Mouse (Mus musculus) thymus, postnatal 25 days (tissue): ENCODE data around the gene Tnnc1.
A peak's percentile ranks its signal among the peaks of the same experiment; 100 is the strongest.

Experiments
- DNase-seq: peaks from one replicate; pipeline ENCODE4 v3.0.0; 2022

The Tnnc1 gene

GRCm38 (mm10) chr14:31215157-31216002, 7.3 kb downstream of the Tnnc1 start:
- peak; percentile 80 for DNase-seq

DNA sequence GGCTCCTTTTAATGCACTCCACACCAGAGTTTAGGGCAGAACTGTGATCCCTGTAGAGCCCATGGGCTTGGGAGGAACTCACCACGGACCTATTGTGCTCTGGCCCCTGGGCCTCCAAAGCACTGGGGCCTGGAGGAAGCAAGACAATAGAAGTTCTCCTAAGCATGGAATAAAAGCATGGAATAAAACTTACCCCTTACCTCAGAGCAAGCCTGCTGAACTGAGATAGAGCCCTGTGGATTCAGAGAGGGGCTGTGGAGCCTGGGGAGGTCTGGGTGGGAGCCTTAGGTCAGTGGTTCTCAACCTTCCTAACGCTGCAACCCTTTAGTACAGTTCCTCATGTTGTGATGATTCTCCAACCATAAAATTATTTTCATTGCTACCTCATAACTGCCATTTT, 8.7 kb downstream of the Tnnc1 start, which contains the start of gene Nisch:
Nisch (minus strand) TSS at position 101 of the 400 bp plus-strand sequence.
- no peak for DNase-seq

DNA sequence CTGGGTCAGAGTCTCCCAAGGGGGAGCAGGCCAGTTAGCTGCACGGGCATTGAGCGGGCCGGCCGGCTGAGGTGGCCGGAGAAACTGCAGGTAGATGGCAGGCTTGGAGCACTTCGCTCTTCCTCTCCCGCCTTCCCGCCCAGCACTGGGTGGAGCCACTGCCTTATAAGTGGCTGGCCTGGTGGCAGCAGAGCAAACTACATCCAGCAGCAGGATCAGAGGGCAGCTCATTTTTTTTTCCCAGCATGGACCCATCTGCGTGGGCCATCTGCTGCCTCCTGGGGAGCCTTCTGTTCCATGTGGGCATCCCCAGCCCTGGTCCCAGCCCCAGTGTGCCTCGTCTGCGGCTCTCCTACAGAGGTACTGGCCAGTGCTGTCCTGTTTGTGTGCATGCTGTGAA, 9.6 kb downstream of the Tnnc1 start, which contains the start of gene Sema3g:
Sema3g (plus strand) TSS at position 195 of the 400 bp plus-strand sequence.
- DNase-seq: peak; percentile 16

DNA sequence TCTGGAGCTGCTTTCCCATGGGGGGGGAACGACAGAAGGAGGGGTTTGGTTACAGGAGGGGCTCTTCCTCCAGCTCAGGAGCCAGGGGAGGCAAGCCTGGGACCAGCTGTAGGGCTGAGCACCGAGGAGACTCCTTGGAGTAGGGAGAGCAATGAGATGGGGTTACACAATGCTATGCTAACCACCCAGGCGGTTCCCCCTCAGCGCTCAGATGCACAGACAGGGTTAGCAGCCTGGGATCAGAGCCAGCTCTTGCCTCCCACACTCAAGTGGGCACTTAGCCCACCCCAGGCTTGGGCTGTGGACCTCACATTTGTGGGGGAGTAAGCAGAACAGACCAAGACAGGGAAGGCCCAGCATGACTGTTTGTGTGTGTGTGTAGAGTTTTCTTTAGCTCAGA, 18.9 kb downstream of the Tnnc1 start:
- DNase-seq: no peak

DNA sequence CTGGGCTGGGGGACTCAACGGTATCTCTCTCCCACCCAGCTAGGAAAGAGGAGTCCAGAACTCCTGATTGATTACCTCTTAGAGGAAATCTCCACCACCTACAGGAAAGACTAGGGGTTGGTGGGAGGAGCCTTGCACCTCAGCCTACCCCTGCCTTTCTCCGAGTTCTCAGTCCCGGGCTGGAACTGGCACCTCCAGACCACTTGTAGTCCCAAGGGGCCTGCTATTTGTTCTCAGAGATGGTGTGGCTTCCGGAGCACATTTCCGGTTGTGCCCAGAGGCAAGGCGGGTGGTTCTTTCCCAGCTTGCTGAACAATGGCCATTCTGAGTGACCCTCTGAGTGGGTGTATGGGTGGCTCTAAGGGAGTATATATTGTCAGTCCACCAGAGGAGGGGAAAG, 20.1 kb downstream of the Tnnc1 start:
- no peak for DNase-seq

DNA sequence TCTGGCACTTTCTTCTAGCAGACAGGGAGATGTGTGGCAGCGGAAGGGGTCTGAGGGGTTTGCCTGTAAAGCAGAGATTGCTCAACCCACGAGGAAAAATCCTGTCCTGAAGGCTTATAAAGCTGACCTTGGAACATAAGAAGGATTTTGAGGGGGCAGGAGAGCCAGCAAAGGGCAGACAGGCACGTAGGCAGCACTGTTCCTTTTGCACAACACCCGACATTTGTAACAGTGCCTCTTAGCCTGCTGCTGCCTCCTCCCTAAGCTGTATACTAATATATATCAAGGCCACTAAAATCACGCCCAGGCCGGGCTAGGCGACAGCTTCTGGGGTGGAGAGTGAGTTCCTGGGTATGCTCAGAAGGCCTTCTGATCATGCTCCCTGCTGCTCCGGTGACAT, 22.3 kb downstream of the Tnnc1 start:
- no peak for DNase-seq

DNA sequence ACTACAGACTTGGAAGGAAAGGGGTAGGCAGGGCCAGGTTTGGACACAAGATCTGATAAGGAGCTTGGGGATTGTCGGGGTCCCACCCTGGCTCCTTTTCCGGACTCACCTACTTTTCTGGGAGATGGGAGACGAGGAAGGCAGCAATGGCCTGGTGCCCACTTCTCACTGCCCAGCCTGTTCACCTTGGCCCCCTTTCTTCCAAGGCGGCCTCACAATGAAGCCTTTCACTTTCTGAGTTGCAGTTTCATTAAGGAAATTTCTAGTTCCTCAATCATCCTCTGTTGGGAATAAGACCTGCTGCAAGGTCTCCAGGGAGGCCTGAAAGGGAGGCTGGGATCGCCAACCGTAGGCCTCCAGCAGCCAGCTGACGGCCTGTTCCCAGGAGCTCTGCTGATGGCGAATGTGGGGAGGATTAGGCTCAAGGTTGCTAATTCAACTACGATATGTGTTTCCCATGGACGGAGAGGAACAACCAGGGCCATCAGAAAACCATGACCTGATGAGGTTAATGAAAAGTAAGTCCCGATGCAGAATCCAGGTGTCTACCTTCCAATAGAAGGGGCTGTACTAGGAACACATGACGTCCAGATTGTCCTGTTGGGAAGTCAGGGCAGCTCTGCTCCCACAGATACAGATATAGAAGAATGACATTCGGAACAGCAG, 24.4 kb downstream of the Tnnc1 start:
- no peak for DNase-seq

GRCm38 (mm10) chr14:31233070-31233995, 25.2 kb downstream of the Tnnc1 start:
- DNase-seq: no peak

DNA sequence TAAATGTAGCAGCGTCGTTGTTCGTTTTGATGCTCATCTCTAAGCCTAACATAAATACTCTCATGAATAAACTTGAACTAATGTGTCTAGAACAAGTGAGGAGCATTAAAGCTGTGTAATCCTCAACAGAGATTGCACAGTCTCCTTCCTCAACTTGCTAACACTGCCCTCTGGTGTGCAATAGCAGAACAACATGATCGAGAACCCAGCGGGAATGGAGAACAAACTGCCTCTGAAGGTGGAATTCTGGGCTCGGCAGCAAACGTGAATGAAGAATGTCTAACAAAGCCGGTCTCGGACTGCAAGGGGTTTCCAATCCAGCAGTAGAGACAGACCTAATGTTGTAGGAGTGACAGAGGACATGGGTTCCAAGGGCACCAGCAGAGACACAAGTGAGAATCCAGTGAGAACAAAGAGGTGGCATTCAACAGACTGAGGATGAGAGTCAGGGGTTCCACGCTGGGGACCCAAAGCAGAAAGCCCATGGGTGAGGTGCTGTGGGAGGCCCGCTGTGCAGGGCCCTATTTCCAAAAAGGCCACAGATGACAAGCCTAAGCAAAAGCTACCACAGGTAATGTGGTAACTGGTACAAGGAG, 26.0 kb downstream of the Tnnc1 start:
- peak; percentile 73 for DNase-seq

DNA sequence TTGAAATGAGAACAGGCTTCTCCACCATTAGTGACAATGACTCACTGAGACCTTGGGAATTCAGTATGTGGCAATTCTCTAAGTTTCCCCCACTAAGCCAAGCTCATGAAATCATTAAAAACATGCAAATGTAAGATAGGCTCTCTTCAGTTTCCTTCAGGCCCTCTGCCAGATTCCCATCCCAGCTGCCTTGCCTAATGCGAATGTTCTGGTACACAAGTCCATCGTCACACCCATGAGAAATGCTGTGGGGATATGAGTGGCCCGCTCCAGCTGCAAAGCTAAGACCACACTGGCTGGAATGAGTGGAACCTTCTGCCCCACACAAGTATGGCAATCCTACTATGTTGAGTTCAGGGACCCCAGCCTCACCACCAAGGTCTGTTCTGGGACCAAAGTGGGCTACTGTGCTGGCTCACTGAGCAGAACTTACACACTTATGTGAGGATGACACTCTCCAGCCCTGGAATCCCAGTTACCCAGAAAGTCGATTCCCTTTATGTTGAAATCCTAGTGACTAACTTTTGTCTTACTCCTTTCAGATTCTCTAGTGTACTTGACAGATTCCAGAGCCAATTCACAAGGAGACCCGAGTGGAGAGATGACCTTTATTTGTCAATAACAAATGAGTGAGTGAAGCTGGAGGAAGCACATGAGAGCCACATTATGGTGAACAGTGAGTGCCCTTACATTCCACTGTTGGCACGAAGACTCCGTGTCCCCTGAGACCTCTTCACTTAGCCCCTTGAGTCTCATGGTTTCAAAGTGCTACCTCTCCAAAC, 29.2 kb downstream of the Tnnc1 start:
- no peak for DNase-seq

DNA sequence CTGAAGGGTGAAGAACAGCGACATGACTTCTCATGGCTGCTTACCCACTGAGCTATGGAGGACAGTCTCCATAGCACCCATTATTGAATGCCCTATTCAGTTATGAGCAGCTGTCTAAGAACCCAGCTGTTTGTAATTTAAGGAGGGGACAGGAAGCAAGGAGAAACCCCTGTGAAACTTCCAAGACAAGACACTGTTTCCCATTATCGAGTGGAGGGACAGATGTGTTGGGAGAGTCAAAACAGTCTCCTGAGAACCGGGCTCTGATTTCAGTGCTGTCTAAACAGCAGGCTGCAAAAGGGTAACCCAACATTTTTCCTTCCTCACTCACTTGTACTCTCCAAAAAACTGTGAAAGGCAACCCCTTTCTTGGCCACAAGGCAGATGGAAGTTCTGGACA, 32.4 kb downstream of the Tnnc1 start:
- DNase-seq: no peak

GRCm38 (mm10) chr14:31244777-31245176, 36.7 kb downstream of the Tnnc1 start:
- no peak for DNase-seq

GRCm38 (mm10) chr14:31245946-31246345, 37.8 kb downstream of the Tnnc1 start:
- no peak for DNase-seq

DNA sequence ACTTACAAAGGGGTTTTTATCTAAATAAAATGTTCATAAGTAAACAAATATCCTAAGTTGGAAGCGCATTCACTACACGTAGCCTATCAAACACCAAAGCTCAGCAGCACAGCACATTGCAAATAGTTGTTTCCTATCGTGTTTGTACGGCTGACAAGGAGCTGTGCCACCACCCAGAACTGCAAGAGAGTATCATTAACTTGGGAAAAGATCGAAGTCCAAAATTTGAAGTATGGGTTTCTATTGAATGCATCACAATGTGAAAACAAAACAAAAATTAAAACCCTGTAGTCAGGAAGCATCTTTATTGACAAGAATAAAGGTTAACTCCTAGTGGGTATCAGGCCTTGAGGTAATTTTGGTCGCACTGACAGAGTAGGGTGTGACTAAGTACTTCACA, 40.3 kb downstream of the Tnnc1 start:
- no peak for DNase-seq

GRCm38 (mm10) chr14:31250222-31251083, 42.3 kb downstream of the Tnnc1 start:
- DNase-seq: no peak

- DNase-seq: peak; percentile 97
Measured at GRCm38 (mm10) chr14:31251084-31251604, 43.0 kb downstream of the Tnnc1 start, which contains the start of the genes Phf7 and Bap1. Gene Phf7 (minus strand): TSS chr14:31251317. Gene Bap1 (plus strand): TSS chr14:31251450.

DNA sequence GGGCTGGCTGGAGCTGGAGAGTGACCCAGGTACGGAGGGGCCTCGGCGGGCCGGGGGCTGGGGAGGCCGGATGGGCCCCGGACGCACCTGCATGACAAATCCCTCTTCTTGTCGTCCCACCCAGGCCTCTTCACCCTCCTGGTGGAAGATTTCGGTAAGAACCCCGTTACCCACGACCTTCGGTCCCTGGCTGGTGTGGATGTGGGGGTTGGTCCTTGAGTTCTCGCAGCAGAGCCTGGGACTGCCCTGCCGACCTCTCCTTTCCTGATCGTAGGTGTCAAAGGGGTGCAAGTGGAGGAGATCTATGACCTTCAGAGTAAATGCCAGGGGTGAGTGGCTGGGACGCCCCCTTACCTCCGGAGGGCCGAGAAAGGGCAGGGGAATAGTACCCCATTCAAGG, 43.5 kb downstream of the Tnnc1 start:
- DNase-seq: no peak

- no peak for DNase-seq
Measured at GRCm38 (mm10) chr14:31252091-31252490, 44.0 kb downstream of the Tnnc1 start.

DNA sequence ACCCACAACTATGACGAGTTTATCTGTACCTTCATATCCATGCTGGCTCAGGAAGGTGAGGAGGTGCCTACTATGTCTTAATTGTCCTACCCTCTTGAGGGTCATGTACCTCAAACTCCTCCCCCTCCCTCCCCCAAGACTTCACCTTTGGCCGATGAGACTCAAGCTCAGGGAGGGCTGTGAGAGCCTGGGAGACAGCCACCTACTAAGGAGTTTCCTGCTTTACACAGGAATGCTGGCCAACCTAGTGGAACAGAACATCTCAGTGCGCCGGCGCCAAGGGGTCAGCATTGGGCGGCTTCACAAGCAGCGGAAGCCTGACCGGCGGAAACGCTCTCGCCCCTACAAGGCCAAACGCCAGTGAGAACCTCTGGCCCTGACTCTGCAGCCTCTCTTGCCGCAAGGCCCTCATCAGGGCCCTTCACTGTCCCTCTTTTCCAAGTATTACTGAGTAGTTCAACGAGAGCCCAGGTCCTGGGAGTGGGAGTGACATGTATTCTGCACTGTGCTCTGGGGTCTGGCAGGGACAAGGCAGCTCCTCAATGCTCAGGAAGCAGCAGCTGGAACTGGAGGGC, 50.5 kb downstream of the Tnnc1 start:
- no peak for DNase-seq

GRCm38 (mm10) chr14:31260374-31260773, 52.3 kb downstream of the Tnnc1 start:
- DNase-seq: no peak
